Mouse (Mus musculus): ENCODE measurements at regions not wholly inside any gene's neighbourhood (a gene's known extent, or its start where the extent isn't known, plus 50 kb on each side); places are given as distances from the start of the nearest gene placed in this dataset.

GRCm38 (mm10) chr2:75455481-75455880 is 203.6 kb upstream of the Hnrnpa3 start:
- H3K4me3 ChIP-seq (replicated peaks; ENCODE audit: insufficient read depth, low read depth, low read length) = no peak overlapping the region
- H3K27ac ChIP-seq (ENCODE audit: insufficient read depth, low read length) = no peak overlapping the region
- no peaks in the 10 kb centered on the region for H3K4me1 ChIP-seq (ENCODE audit: control insufficient read depth, insufficient read depth, low read length)
- no peaks in the 10 kb centered on the region for H3K27me3 ChIP-seq (ENCODE audit: control insufficient read depth, insufficient read depth, low read length)
- WGBS = 95% methylated on average over 9 of the region's 9 CpGs
- TF ChIP-seq CTCF (IDR thresholded peaks at IDR 0.05; ENCODE audit: borderline replicate concordance, insufficient read depth, low read depth, low read length) (no peak), POLR2A (IDR thresholded peaks at IDR 0.05; ENCODE audit: borderline replicate concordance, insufficient read depth, low read length) (no peak)
- no peak for DNase-seq

GRCm38 (mm10) chr2:75456272-75456671 is 202.8 kb upstream of the Hnrnpa3 start:
- Histone ChIP-seq H3K4me3 (replicated peaks; ENCODE audit: insufficient read depth, low read depth, low read length) (no peak overlapping the region), H3K27me3 (ENCODE audit: control insufficient read depth, insufficient read depth, low read length) (no peaks in the 10 kb centered on the region), H3K27ac (ENCODE audit: insufficient read depth, low read length) (no peak overlapping the region), H3K4me1 (ENCODE audit: control insufficient read depth, insufficient read depth, low read length) (no peaks in the 10 kb centered on the region)
- 90% methylated on average over 1 of the region's 1 CpGs for WGBS
- no peak for DNase-seq
- TF ChIP-seq POLR2A (IDR thresholded peaks at IDR 0.05; ENCODE audit: borderline replicate concordance, insufficient read depth, low read length) (no peak), CTCF (IDR thresholded peaks at IDR 0.05; ENCODE audit: borderline replicate concordance, insufficient read depth, low read depth, low read length) (no peak)

DNA sequence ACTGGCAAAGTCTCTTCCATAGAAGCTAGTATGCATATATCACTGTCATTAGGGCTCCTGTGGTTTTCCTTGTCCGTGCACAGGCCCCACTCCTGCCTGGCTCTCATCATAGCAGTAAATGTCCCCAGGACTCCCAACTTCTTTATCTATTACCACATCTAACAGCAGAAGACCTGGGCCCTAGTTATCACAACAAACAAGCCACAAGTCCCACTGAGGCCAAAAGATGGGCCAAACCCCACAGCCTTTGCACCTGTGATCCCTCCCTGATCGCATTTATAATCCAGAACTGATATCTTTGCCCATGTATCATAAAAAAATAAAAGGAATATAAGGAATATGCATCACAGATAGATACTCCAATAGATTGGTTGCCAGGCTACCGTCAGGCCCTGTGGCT is 201.6 kb upstream of the Hnrnpa3 start:
- 86% methylated on average over 3 of the region's 3 CpGs for WGBS
- TF ChIP-seq POLR2A (IDR thresholded peaks at IDR 0.05; ENCODE audit: borderline replicate concordance, insufficient read depth, low read length) (no peak), CTCF (IDR thresholded peaks at IDR 0.05; ENCODE audit: borderline replicate concordance, insufficient read depth, low read depth, low read length) (no peak)

GRCm38 (mm10) chr2:75458898-75459297 is 200.2 kb upstream of the Hnrnpa3 start:
- no peak for DNase-seq
- H3K27me3 ChIP-seq (ENCODE audit: control insufficient read depth, insufficient read depth, low read length) = no peaks in the 10 kb centered on the region
- no peak overlapping the region for H3K4me3 ChIP-seq (replicated peaks; ENCODE audit: insufficient read depth, low read depth, low read length)
- TF ChIP-seq CTCF (IDR thresholded peaks at IDR 0.05; ENCODE audit: borderline replicate concordance, insufficient read depth, low read depth, low read length) = no peak
- TF ChIP-seq POLR2A (IDR thresholded peaks at IDR 0.05; ENCODE audit: borderline replicate concordance, insufficient read depth, low read length) = no peak
- no peak overlapping the region for H3K27ac ChIP-seq (ENCODE audit: insufficient read depth, low read length)
- WGBS = 93% methylated on average over 3 of the region's 3 CpGs
- H3K4me1 ChIP-seq (ENCODE audit: control insufficient read depth, insufficient read depth, low read length) = no peaks in the 10 kb centered on the region

More for the DNA sequence above, 201.6 kb upstream of the Hnrnpa3 start:
- DNase-seq = no peak
- no peak overlapping the region for H3K27ac ChIP-seq (ENCODE audit: insufficient read depth, low read length)
- H3K4me1 ChIP-seq (ENCODE audit: control insufficient read depth, insufficient read depth, low read length) = no peaks in the 10 kb centered on the region
- no peaks in the 10 kb centered on the region for H3K27me3 ChIP-seq (ENCODE audit: control insufficient read depth, insufficient read depth, low read length)
- H3K4me3 ChIP-seq (replicated peaks; ENCODE audit: insufficient read depth, low read depth, low read length) = no peak overlapping the region

DNA sequence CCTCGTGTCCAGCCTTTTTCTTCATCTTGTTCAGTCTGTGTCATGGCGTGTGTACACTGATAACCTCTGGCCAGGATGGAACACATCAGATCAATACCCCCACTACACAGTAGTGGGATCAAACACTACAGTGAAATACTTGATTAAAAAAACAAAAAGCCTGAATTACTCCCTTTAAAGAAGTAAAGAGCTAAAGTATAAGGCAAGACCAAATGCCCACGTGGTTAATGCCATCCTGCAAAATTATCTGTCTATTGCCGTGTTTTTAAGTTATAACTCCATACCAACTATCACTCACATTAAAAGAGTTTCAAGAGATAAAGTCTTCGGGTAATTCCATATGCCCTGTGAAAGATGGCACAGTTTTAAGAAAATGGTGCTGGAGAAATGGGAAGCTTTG is 198.6 kb upstream of the Hnrnpa3 start:
- Histone ChIP-seq H3K4me1 (ENCODE audit: control insufficient read depth, insufficient read depth, low read length) (no peaks in the 10 kb centered on the region), H3K4me3 (replicated peaks; ENCODE audit: insufficient read depth, low read depth, low read length) (no peak overlapping the region), H3K27me3 (ENCODE audit: control insufficient read depth, insufficient read depth, low read length) (no peaks in the 10 kb centered on the region), H3K27ac (ENCODE audit: insufficient read depth, low read length) (no peak overlapping the region)
- TF ChIP-seq CTCF (IDR thresholded peaks at IDR 0.05; ENCODE audit: borderline replicate concordance, insufficient read depth, low read depth, low read length) = no peak
- TF ChIP-seq POLR2A (IDR thresholded peaks at IDR 0.05; ENCODE audit: borderline replicate concordance, insufficient read depth, low read length) = no peak
- WGBS = 94% methylated on average over 5 of the region's 5 CpGs
- no peak for DNase-seq

DNA sequence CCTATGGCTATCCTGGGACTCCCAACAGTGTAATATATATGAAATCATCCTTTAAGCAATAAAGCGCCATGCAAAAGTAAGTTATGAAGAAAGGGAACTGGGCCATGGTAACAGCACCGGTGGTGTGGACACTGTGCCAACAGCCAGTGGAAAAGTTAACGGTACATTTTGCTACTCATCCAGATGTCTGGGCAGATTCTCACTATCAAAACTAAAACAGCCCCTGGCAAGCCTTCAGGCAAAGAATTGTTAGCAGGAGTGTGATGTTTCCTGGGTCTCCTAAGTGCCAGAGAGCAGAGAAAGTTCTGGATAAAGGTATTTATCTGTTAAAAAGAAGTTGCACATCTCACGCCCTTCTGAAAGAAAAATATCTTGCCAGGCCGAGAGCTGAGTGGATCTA is 198.0 kb upstream of the Hnrnpa3 start:
- no peak overlapping the region for H3K4me3 ChIP-seq (replicated peaks; ENCODE audit: insufficient read depth, low read depth, low read length)
- 45% methylated on average over 5 of the region's 5 CpGs for WGBS
- DNase-seq = no peak
- no peak for TF ChIP-seq POLR2A (IDR thresholded peaks at IDR 0.05; ENCODE audit: borderline replicate concordance, insufficient read depth, low read length)
- no peak for TF ChIP-seq CTCF (IDR thresholded peaks at IDR 0.05; ENCODE audit: borderline replicate concordance, insufficient read depth, low read depth, low read length)
- no peaks in the 10 kb centered on the region for H3K27me3 ChIP-seq (ENCODE audit: control insufficient read depth, insufficient read depth, low read length)
- no peak overlapping the region for H3K27ac ChIP-seq (ENCODE audit: insufficient read depth, low read length)
- no peaks in the 10 kb centered on the region for H3K4me1 ChIP-seq (ENCODE audit: control insufficient read depth, insufficient read depth, low read length)

GRCm38 (mm10) chr2:75461421-75461991 is 197.6 kb upstream of the Hnrnpa3 start:
- Histone ChIP-seq H3K27ac (ENCODE audit: insufficient read depth, low read length) (no peak overlapping the region), H3K4me1 (ENCODE audit: control insufficient read depth, insufficient read depth, low read length) (no peaks in the 10 kb centered on the region), H3K27me3 (ENCODE audit: control insufficient read depth, insufficient read depth, low read length) (no peaks in the 10 kb centered on the region), H3K4me3 (replicated peaks; ENCODE audit: insufficient read depth, low read depth, low read length) (no peak overlapping the region)
- 64% methylated on average over 10 of the region's 10 CpGs for WGBS
- TF ChIP-seq POLR2A (IDR thresholded peaks at IDR 0.05; ENCODE audit: borderline replicate concordance, insufficient read depth, low read length) (no peak), CTCF (IDR thresholded peaks at IDR 0.05; ENCODE audit: borderline replicate concordance, insufficient read depth, low read depth, low read length) (no peak)
- no peak for DNase-seq

DNA sequence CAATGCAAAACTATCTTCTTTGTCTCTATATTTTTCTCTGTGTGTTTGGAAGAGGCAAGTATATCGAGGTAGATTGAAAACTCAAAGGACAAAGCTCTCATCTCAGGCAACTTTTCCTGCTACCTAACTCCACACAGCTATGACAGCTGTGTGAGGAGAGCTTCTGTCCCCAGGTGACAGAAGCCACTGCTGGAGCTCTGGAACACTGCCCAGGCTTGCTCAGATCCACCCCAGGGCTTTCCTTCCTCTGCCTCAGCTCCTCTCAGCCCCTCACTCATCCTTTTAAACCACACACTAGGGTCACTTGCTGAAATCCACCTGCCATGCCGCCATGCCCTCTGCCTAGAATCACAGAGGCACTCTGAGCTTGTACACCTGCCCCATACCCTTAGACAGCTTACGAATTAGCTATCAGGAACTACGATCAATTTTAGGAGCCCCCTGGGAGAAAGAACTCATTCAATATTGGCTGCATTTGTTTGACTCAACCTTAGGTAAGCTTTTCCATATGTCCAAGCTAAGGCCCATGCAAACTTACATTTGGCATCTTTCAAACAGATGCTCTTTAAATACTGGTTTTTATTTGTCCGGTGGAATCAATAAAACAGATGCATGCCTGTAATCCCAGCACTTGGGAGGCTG is 196.9 kb upstream of the Hnrnpa3 start:
- TF ChIP-seq POLR2A (IDR thresholded peaks at IDR 0.05; ENCODE audit: borderline replicate concordance, insufficient read depth, low read length) (no peak), CTCF (IDR thresholded peaks at IDR 0.05; ENCODE audit: borderline replicate concordance, insufficient read depth, low read depth, low read length) (no peak)
- 59% methylated on average over 5 of the region's 5 CpGs for WGBS
- Histone ChIP-seq H3K27me3 (ENCODE audit: control insufficient read depth, insufficient read depth, low read length) (no peaks in the 10 kb centered on the region), H3K27ac (ENCODE audit: insufficient read depth, low read length) (no peak overlapping the region), H3K4me1 (ENCODE audit: control insufficient read depth, insufficient read depth, low read length) (no peaks in the 10 kb centered on the region), H3K4me3 (replicated peaks; ENCODE audit: insufficient read depth, low read depth, low read length) (no peak overlapping the region)
- no peak for DNase-seq
